In genomic region chr10:84902213-84902612, GRCm38 (mm10) we compare ENCODE assay signal across 20 mouse cellular contexts. TPM values are rescaled to one million over a fixed set of nuclear protein-coding genes. Genes with fewer than 3 reads are reported as not detected.
DNase-seq lines count a peak whose midpoint lies in the region; ATAC-seq and TF ChIP-seq lines count a peak whose summit lies in the region.
"Had no signal": no experiment of that assay in that cellular context is flagged by ENCODE, and none has a peak within 500 bp of the region (broad histone marks: within the 10 kb centered on the region; RNA-seq: fewer than 3 reads in every experiment).

No protein-coding gene starts in this region.

- H3K9me3 ChIP-seq in kidney, embryonic 16.5 days (ENCODE audit: low read length): no peaks in the 10 kb centered on the region
- no peaks in the 10 kb centered on the region for H3K9me3 ChIP-seq in lung, postnatal 0 days (ENCODE audit: low read length)
- no peaks in the 10 kb centered on the region for H3K9me3 ChIP-seq in intestine, postnatal 0 days (ENCODE audit: control insufficient read depth)
- H3K9me3 ChIP-seq: embryonic facial prominence, embryonic 13.5 days; forebrain, embryonic 12.5 days; hindbrain, embryonic 15.5 days; midbrain, embryonic 12.5 days had no signal

- WGBS in kidney, embryonic 16.5 days: 58% methylated on average over 2 of the region's 2 CpGs
- 64% methylated on average over 2 of the region's 2 CpGs for WGBS in lung, postnatal 0 days
- WGBS in lung, adult 2 months: 79% methylated on average over 2 of the region's 2 CpGs
- 33% methylated on average over 2 of the region's 2 CpGs for WGBS in intestine, postnatal 0 days

- TF ChIP-seq CTCF in lung, postnatal 0 days (IDR thresholded peaks at IDR 0.05): no peak
- no peak for TF ChIP-seq CTCF in lung, adult 2 months (IDR thresholded peaks at IDR 0.05; ENCODE audit: insufficient read depth, low read length)
- TF ChIP-seq CTCF in intestine, postnatal 0 days (IDR thresholded peaks at IDR 0.05; ENCODE audit: low read depth): no peak

- no peak overlapping the region for H3K4me3 ChIP-seq in kidney, embryonic 16.5 days (ENCODE audit: low read length)
- H3K4me3 ChIP-seq in lung, postnatal 0 days (ENCODE audit: low read depth, low read length): no peak overlapping the region
- H3K4me3 ChIP-seq in lung, adult 2 months (replicated peaks; ENCODE audit: extremely low read depth, low read depth, low read length): no peak overlapping the region
- H3K4me3 ChIP-seq in intestine, postnatal 0 days (ENCODE audit: low read depth, low read length): no peak overlapping the region
- H3K4me3 ChIP-seq: embryonic facial prominence, embryonic 13.5 days; erythroblast, embryonic 14.5 days; forebrain, embryonic 12.5 days; hindbrain, embryonic 15.5 days; midbrain, embryonic 12.5 days had no signal

- peak; percentile 64; the same call in 1 of the 2 replicates for ATAC-seq in kidney, embryonic 16.5 days (ENCODE audit: low FRiP score, low TSS enrichment)
- no peak for ATAC-seq in lung, postnatal 0 days
- ATAC-seq in intestine, postnatal 0 days: no peak

- H3K36me3 ChIP-seq in kidney, embryonic 16.5 days (ENCODE audit: insufficient read depth, low read length): no peaks in the 10 kb centered on the region
- no peaks in the 10 kb centered on the region for H3K36me3 ChIP-seq in lung, postnatal 0 days (ENCODE audit: insufficient read depth, low read length)
- no peaks in the 10 kb centered on the region for H3K36me3 ChIP-seq in intestine, postnatal 0 days (ENCODE audit: control insufficient read depth, insufficient read depth)
- H3K36me3 ChIP-seq: embryonic facial prominence, embryonic 13.5 days; hindbrain, embryonic 15.5 days had no signal

- no peak overlapping the region for H3K9ac ChIP-seq in kidney, embryonic 16.5 days (replicated peaks; ENCODE audit: low read length)
- H3K9ac ChIP-seq in lung, postnatal 0 days (replicated peaks; ENCODE audit: low read depth): no peak overlapping the region
- no peak overlapping the region for H3K9ac ChIP-seq in intestine, postnatal 0 days (ENCODE audit: low read depth, low read length)
- H3K9ac ChIP-seq: embryonic facial prominence, embryonic 13.5 days; forebrain, embryonic 12.5 days; hindbrain, embryonic 15.5 days; midbrain, embryonic 12.5 days had no signal

- H3K4me1 ChIP-seq in kidney, embryonic 16.5 days (ENCODE audit: insufficient read depth, low read length): peaks cover 11% of the 10 kb centered on the region
- H3K4me1 ChIP-seq in lung, postnatal 0 days (ENCODE audit: insufficient read depth, low read depth, low read length): peaks cover 5% of the 10 kb centered on the region
- H3K4me1 ChIP-seq in lung, adult 2 months (ENCODE audit: control insufficient read depth, insufficient read depth, low read length): no peaks in the 10 kb centered on the region
- no peaks in the 10 kb centered on the region for H3K4me1 ChIP-seq in intestine, postnatal 0 days (replicated peaks; ENCODE audit: control insufficient read depth, insufficient read depth, low read length)

- H3K27me3 ChIP-seq in kidney, embryonic 16.5 days (ENCODE audit: insufficient read depth, low read length): no peaks in the 10 kb centered on the region
- H3K27me3 ChIP-seq in lung, postnatal 0 days (replicated peaks; ENCODE audit: insufficient read depth, low read length): no peaks in the 10 kb centered on the region
- H3K27me3 ChIP-seq in intestine, postnatal 0 days (replicated peaks; ENCODE audit: control insufficient read depth, insufficient read depth, low read length): no peaks in the 10 kb centered on the region
- H3K27me3 ChIP-seq: embryonic facial prominence, embryonic 13.5 days; hindbrain, embryonic 15.5 days; midbrain, embryonic 12.5 days had no signal

- no peak for TF ChIP-seq POLR2A in lung, adult 2 months (IDR thresholded peaks at IDR 0.05; ENCODE audit: borderline replicate concordance, extremely low read depth, low read depth, low read length)

- TF ChIP-seq EP300 in lung, postnatal 0 days (IDR thresholded peaks at IDR 0.05): no peak

- no peak for DNase-seq in kidney, adult 18-20 months
- peak; percentile 14 for DNase-seq in lung, postnatal 0 days (ENCODE audit: low spot score)
- DNase-seq in lung, adult 2 months: no peak
- DNase-seq in adipocyte (ENCODE audit: low spot score): peak; percentile 58
- no peak for DNase-seq in gastrocnemius, postnatal 4 days (ENCODE audit: low spot score in 2 of 2)
- DNase-seq: cerebellum, adult 18-20 months; cerebellum, postnatal 25 days; embryo, embryonic 11 days; left cerebral cortex, postnatal 4 days; lung, adult 18-20 months; right cerebral cortex, postnatal 25 days; spleen, adult 18-20 months had no signal

- H3K27ac ChIP-seq in kidney, embryonic 16.5 days (ENCODE audit: low read length): no peak overlapping the region
- no peak overlapping the region for H3K27ac ChIP-seq in lung, postnatal 0 days (ENCODE audit: low read length)
- H3K27ac ChIP-seq in intestine, postnatal 0 days (ENCODE audit: low read depth, low read length): no peak overlapping the region
- H3K27ac ChIP-seq: embryonic facial prominence, embryonic 13.5 days; forebrain, embryonic 12.5 days; hindbrain, embryonic 15.5 days; midbrain, embryonic 12.5 days had no signal

- no peak overlapping the region for H3K4me2 ChIP-seq in kidney, embryonic 16.5 days (replicated peaks; ENCODE audit: low read depth, low read length)
- no peak overlapping the region for H3K4me2 ChIP-seq in lung, postnatal 0 days (replicated peaks; ENCODE audit: low read depth, low read length)
- no peak overlapping the region for H3K4me2 ChIP-seq in intestine, postnatal 0 days (replicated peaks; ENCODE audit: low read depth)
- H3K4me2 ChIP-seq: embryonic facial prominence, embryonic 13.5 days; forebrain, embryonic 12.5 days; hindbrain, embryonic 15.5 days; liver, embryonic 11.5 days; midbrain, embryonic 12.5 days had no signal

RNA-seq across cellular contexts. Expression of gene Ric8b, which starts 15.2 kb away (rescaled TPM):
- polyA plus RNA-seq in kidney, embryonic 16.5 days (2015; fragmentation: Nextera tagmentation; extraction: Ambion mirVana): 26.0 and 27.4 TPM in 2 replicates
- 9.6 and 12.7 TPM in 2 replicates for polyA plus RNA-seq in lung, postnatal 0 days (2015; fragmentation: Nextera tagmentation; extraction: Ambion mirVana)
- polyA plus RNA-seq in lung, adult 2 months (2012; rRNA removed): 8.5 and 12.9 TPM in 2 replicates
- 10 to 100 TPM; 44.9 to 50.1 TPM for total RNA-seq in gastrocnemius, postnatal 4 days (2021)
- polyA plus RNA-seq in intestine, postnatal 0 days (2015; fragmentation: Nextera tagmentation; extraction: Ambion mirVana): 6.7 and 7.0 TPM in 2 replicates

Comparison
In these comparisons a context has a peak if more than half of its experiments do, and no peak if none do; other contexts are left out.
1. DNase-seq: peak in lung, postnatal 0 days (single experiment) and adipocyte (single experiment); none in kidney, adult 18-20 months (single experiment), lung, adult 2 months (single experiment) and gastrocnemius, postnatal 4 days (0 of 2).